Mouse (Mus musculus) MEL (cell line): ENCODE results near the gene Nxph3. TPM values are rescaled to one million over a fixed set of nuclear protein-coding genes. Genes with fewer than 3 reads are reported as not detected.

Experiments used
- DNase-seq: peaks from one replicate; pipeline ENCODE4 v3.0.0; 2011; ENCODE audit warnings: low read depth, low spot score
- H3K27ac ChIP-seq: 2 replicates; pipeline ENCODE4 v1.5.1; 2012; ENCODE audit warnings: low read depth, mild to moderate bottlenecking, control low read depth, low read length, moderate library complexity; ENCODE audit not compliant: control insufficient read depth
- H3K27me3 ChIP-seq, 2 experiments: fragments of 150-350 bp in 1 of 2; sonication (generic) in 1 of 2; 2 replicates each; pipeline ENCODE4 v1.6.1; 2012; ENCODE audit warnings: low read length in 2 of 2, mild to moderate bottlenecking in 2 of 2, improper control_type of control experiment in 1 of 2, moderate library complexity in 1 of 2; ENCODE audit not compliant: insufficient read depth in 2 of 2, control insufficient read depth in 1 of 2
- H3K36me3 ChIP-seq, 2 experiments: 2 replicates each; pipeline ENCODE4 v1.6.1; 2012 to 2014; ENCODE audit warnings: low read length in 2 of 2, improper control_type of control experiment in 1 of 2, inconsistent platforms in 1 of 2, mild to moderate bottlenecking in 1 of 2; ENCODE audit not compliant: insufficient read depth in 2 of 2, control insufficient read depth in 1 of 2
- H3K4me1 ChIP-seq, 2 experiments: fragments of 150-350 bp in 1 of 2; sonication (generic) in 1 of 2; 2 replicates each; pipeline ENCODE4 v1.6.1; 2012; ENCODE audit warnings: low read length in 2 of 2, improper control_type of control experiment in 1 of 2, mild to moderate bottlenecking in 1 of 2; ENCODE audit not compliant: insufficient read depth in 2 of 2, control insufficient read depth in 1 of 2
- H3K4me3 ChIP-seq, 2 experiments: fragments of 150-350 bp in 1 of 2; sonication (generic) in 1 of 2; 2 replicates each; pipeline ENCODE4 v1.5.1; 2012; ENCODE audit warnings: low read depth in 2 of 2, low read length in 2 of 2, mild to moderate bottlenecking in 2 of 2, moderate library complexity in 2 of 2, control low read depth in 1 of 2, improper control_type of control experiment in 1 of 2; ENCODE audit not compliant: control insufficient read depth in 1 of 2, insufficient read depth in 1 of 2
- H3K79me2 ChIP-seq: 2 replicates; pipeline ENCODE4 v1.6.1; 2012; ENCODE audit warnings: mild to moderate bottlenecking, low read length, moderate library complexity; ENCODE audit not compliant: control insufficient read depth, poor library complexity, insufficient read depth
- H3K9ac ChIP-seq: 2 replicates; pipeline ENCODE4 v1.6.1; 2012; ENCODE audit warnings: low read depth, mild to moderate bottlenecking, control low read depth, low read length, moderate library complexity; ENCODE audit not compliant: control insufficient read depth, poor library complexity, severe bottlenecking
- H3K9me3 ChIP-seq: fragments of 150-350 bp; sonication (generic); replicated peaks from 2 replicates; pipeline ENCODE4 v1.6.1; 2012; ENCODE audit warnings: mild to moderate bottlenecking, low read length, improper control_type of control experiment, moderate library complexity; ENCODE audit not compliant: insufficient read depth
- BHLHE40 ChIP-seq: IDR thresholded peaks from 2 replicates; pipeline ENCODE4 v1.6.1; 2012; ENCODE audit warnings: low read depth, mild to moderate bottlenecking, inconsistent platforms, low read length, improper control_type of control experiment, borderline replicate concordance
- CHD2 ChIP-seq: IDR thresholded peaks from 2 replicates; pipeline ENCODE4 v1.6.1; 2011; ENCODE audit warnings: low read length, improper control_type of control experiment
- ELF1 ChIP-seq: IDR thresholded peaks from 2 replicates; pipeline ENCODE4 v1.6.1; 2014; ENCODE audit warnings: low read depth, mild to moderate bottlenecking, inconsistent platforms, low read length, improper control_type of control experiment, moderate library complexity
- EP300 ChIP-seq, 2 experiments: IDR thresholded peaks; 2 replicates each; pipeline ENCODE4 v1.6.1; 2011; ENCODE audit warnings: improper control_type of control experiment in 2 of 2, low read length in 2 of 2, low read depth in 1 of 2, mild to moderate bottlenecking in 1 of 2
- ETS1 ChIP-seq: IDR thresholded peaks from 2 replicates; pipeline ENCODE4 v1.6.1; 2012; ENCODE audit warnings: low read depth, mild to moderate bottlenecking, inconsistent platforms, low read length, improper control_type of control experiment, moderate library complexity
- JUND ChIP-seq: IDR thresholded peaks from 2 replicates; pipeline ENCODE4 v1.6.1; 2011; ENCODE audit warnings: low read depth, mild to moderate bottlenecking, improper control_type of control experiment, low read length
- KAT2A ChIP-seq: conservative IDR thresholded peaks from 2 replicates; pipeline ENCODE4 v1.6.1; 2012; ENCODE audit warnings: low read depth, low read length, improper control_type of control experiment, inconsistent platforms
- MAFK ChIP-seq: IDR thresholded peaks from 2 replicates; pipeline ENCODE4 v1.6.1; 2011; ENCODE audit warnings: low read depth, mild to moderate bottlenecking, low read length, improper control_type of control experiment, borderline replicate concordance
- MEF2A ChIP-seq: IDR thresholded peaks from 2 replicates; pipeline ENCODE4 v1.6.1; 2014; ENCODE audit warnings: low read depth, mild to moderate bottlenecking, inconsistent platforms, low read length, improper control_type of control experiment; ENCODE audit not compliant: poor library complexity, insufficient replicate concordance, severe bottlenecking; ENCODE audit errors: extremely low read depth
- MXI1 ChIP-seq: IDR thresholded peaks from 2 replicates; pipeline ENCODE4 v1.6.1; 2011; ENCODE audit warnings: mild to moderate bottlenecking, low read depth, low read length, improper control_type of control experiment
- NRF1 ChIP-seq: IDR thresholded peaks from 2 replicates; pipeline ENCODE4 v1.6.1; 2014; ENCODE audit warnings: low read depth, mild to moderate bottlenecking, inconsistent platforms, low read length, improper control_type of control experiment, moderate library complexity; ENCODE audit not compliant: poor library complexity, insufficient read depth, severe bottlenecking
- POLR2A ChIP-seq, 2 experiments: IDR thresholded peaks; 2 replicates each; pipeline ENCODE4 v1.6.1; 2011 to 2012; ENCODE audit warnings: low read length in 2 of 2, mild to moderate bottlenecking in 2 of 2, control low read depth in 1 of 2, improper control_type of control experiment in 1 of 2, low read depth in 1 of 2, moderate library complexity in 1 of 2; ENCODE audit not compliant: control insufficient read depth in 1 of 2, insufficient read depth in 1 of 2, poor library complexity in 1 of 2
- RAD21 ChIP-seq: IDR thresholded peaks from 2 replicates; pipeline ENCODE4 v1.6.1; 2011; ENCODE audit warnings: mild to moderate bottlenecking, low read depth, low read length, improper control_type of control experiment
- TBP ChIP-seq: IDR thresholded peaks from 2 replicates; pipeline ENCODE4 v1.8.0; 2011; ENCODE audit warnings: low read depth, low read length, improper control_type of control experiment
- UBTF ChIP-seq: IDR thresholded peaks from 2 replicates; pipeline ENCODE4 v1.6.1; 2012; ENCODE audit warnings: low read depth, mild to moderate bottlenecking, inconsistent platforms, low read length, improper control_type of control experiment, moderate library complexity, borderline replicate concordance; ENCODE audit not compliant: insufficient read depth
- USF1 ChIP-seq: IDR thresholded peaks from 2 replicates; pipeline ENCODE4 v1.6.1; 2014; ENCODE audit warnings: low read depth, mild to moderate bottlenecking, inconsistent platforms, low read length, improper control_type of control experiment, moderate library complexity
- USF2 ChIP-seq, 2 experiments: IDR thresholded peaks; 2 replicates each; pipeline ENCODE4 v1.6.1; 2011 to 2012; ENCODE audit warnings: improper control_type of control experiment in 2 of 2, low read length in 2 of 2, borderline replicate concordance in 1 of 2, inconsistent platforms in 1 of 2, low read depth in 1 of 2, mild to moderate bottlenecking in 1 of 2; ENCODE audit not compliant: insufficient read depth in 1 of 2
- ZMIZ1 ChIP-seq: IDR thresholded peaks from 2 replicates; pipeline ENCODE4 v1.6.1; 2012; ENCODE audit warnings: low read depth, mild to moderate bottlenecking, inconsistent platforms, low read length, improper control_type of control experiment, moderate library complexity
- ZNF384 ChIP-seq: IDR thresholded peaks from 2 replicates; pipeline ENCODE4 v1.6.1; 2012; ENCODE audit warnings: low read depth, mild to moderate bottlenecking, inconsistent platforms, low read length, improper control_type of control experiment
- polyA plus RNA-seq, 2 experiments: library from polyadenylated mRNA; stranded (reverse) in 1 of 2; unstranded in 1 of 2; fragments of >175 nt in 1 of 2; fragments of >200 nt in 1 of 2; gene quantifications; 2 replicates each; pipeline versions ENCODE4 v1.2.1 to v1.2.4; 2012; ENCODE audit warnings: low replicate concordance in 2 of 2, low read depth in 1 of 2; ENCODE audit not compliant: insufficient read length in 2 of 2, insufficient read depth in 1 of 2, missing spikeins in 1 of 2
- total RNA-seq: library from RNA; depleted of rRNA; stranded (reverse); fragments of 300-350 nt; gene quantifications from 2 replicates; pipeline ENCODE4 v1.2.3, GENCODE M21; 2012

Nxph3 gene
- total and polyA plus RNA-seq, 3 experiments, result not detected

GRCm38 (mm10) chr11:95479458-95479857, 34.9 kb downstream of the Nxph3 start (continued):
- TF ChIP-seq USF2 (IDR thresholded peaks at IDR 0.05; ENCODE audit: borderline replicate concordance in 1 of 2, insufficient read depth in 1 of 2, low read depth in 1 of 2, low read length in 2 of 2), result no peak
- no peak for TF ChIP-seq EP300 (IDR thresholded peaks at IDR 0.05; ENCODE audit: low read depth in 1 of 2, low read length in 2 of 2)

- H3K9me3 ChIP-seq, result no peaks in the 10 kb centered on the region
- TF ChIP-seq USF2 (IDR thresholded peaks at IDR 0.05; ENCODE audit: borderline replicate concordance in 1 of 2, insufficient read depth in 1 of 2, low read depth in 1 of 2, low read length in 2 of 2), result no peak
- TF ChIP-seq USF1, result no peak
- TF ChIP-seq ZMIZ1, result no peak
- TF ChIP-seq MXI1, result no peak
- no peak for TF ChIP-seq CHD2
- no peak for TF ChIP-seq ZNF384
- TF ChIP-seq ELF1, result no peak
- TF ChIP-seq JUND, result no peak
- TF ChIP-seq ETS1, result no peak
- no peak for TF ChIP-seq MAFK
- TF ChIP-seq UBTF, result no peak
- no peak for TF ChIP-seq POLR2A (IDR thresholded peaks at IDR 0.05; ENCODE audit: control insufficient read depth in 1 of 2, insufficient read depth in 1 of 2, low read depth in 1 of 2, low read length in 2 of 2, poor library complexity in 1 of 2)
- TF ChIP-seq KAT2A, result no peak
- no peak for TF ChIP-seq TBP
- no peak for TF ChIP-seq BHLHE40
- TF ChIP-seq NRF1, result no peak
- no peak for TF ChIP-seq MEF2A
- no peak for TF ChIP-seq RAD21
- TF ChIP-seq, all 39 proteins: peak for 0
- Histone ChIP-seq H3K4me1 (no peaks in the 10 kb centered on the region), H3K27me3 (no peaks in the 10 kb centered on the region), H3K36me3 (peaks cover 0 to 32% of the 10 kb centered on the region in 2 experiments; a peak in 2 of 4 replicates), H3K4me3 (no peak overlapping the region), H3K79me2 (no peaks in the 10 kb centered on the region), H3K27ac (no peak overlapping the region), H3K9ac (no peak overlapping the region)
- no peak for DNase-seq
Measured at GRCm38 (mm10) chr11:95476323-95476722, 38.0 kb downstream of the Nxph3 start.
